Mouse (Mus musculus) kidney, postnatal 14 days (tissue): ENCODE data around the gene Rpl41.
"Not testable (repeated sequence)": the region's sequence is repeated elsewhere in the genome, so short reads cannot be mapped to it uniquely, and the experiment has no call there.

ENCODE experiments used
- DNase-seq: peaks from one replicate; pipeline ENCODE4 v3.0.0; 2022; ENCODE audit warnings: mixed read lengths

Rpl41 gene

DNA sequence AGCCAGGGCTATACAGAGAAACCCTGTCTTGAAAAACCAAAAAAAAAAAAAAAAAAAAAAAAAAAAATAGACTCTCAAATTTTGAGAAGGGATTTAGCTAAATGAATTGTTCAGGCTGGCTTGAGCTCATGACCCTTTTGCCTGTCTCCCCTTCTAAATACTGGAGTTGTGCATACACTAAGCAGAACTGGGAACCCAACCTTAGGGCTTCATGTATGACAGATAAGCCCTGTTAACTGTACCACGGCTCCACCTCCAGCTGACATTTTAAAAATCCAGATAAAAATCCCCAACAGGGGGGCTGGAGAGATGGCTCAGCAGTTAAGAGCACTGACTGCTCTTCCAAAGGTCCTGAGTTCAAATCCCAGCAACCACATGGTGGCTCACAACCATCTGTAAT, 6.5 kb upstream of the Rpl41 start:
- DNase-seq, result not testable (repeated sequence)

DNA sequence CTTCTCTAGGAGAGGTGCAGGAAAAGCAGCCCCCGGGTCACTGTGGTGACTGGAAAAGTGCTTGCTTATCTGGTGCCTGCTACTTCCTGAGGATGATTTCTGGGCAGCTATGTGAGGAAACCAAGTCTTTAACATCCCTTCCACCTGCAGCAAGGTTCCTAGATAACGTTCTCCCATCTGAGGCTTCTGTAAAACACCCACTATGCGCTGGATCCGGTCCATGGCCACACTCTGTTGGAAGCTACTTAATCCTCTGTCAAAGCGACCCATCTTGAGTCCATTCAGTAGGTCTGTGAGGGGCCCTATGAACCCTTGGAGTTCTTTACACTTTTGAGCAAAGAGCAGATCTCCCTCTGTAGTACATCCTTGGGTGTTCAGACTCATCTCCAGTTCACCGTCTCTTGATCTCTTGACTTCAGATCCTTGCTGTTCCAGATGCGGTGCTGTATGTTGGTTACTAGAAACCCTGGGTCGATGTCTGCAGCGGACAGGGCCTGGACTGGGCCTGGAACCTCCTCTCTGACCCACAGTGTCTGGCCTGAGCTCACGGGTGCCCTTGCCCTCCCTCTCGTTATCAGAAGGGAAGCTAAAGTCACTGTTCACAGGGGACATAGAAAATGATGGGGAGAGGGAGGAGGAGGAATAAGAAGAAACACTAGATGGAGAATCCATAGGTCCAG, 1.2 kb upstream of the Rpl41 start:
- not testable (repeated sequence) for DNase-seq

DNA sequence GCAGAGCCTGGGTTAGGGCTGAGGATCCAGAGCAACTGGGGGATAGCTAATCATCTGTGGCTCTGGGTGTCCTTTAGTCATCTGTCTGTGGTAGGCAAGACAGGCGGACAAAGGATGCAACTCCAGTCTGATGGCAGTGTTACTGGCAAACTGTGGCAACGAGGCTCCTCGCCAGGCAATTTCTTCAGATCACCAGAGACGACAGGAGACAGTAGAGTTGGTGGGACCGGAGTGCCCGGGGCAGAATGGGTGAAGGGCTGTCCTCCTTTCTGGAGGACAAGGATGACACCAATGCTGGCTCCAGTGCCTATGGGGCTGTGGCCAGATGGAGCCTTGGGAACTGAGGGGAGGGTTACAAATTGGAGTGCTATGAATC, 565 bp upstream of the Rpl41 start:
- DNase-seq, result not testable (repeated sequence)

DNA sequence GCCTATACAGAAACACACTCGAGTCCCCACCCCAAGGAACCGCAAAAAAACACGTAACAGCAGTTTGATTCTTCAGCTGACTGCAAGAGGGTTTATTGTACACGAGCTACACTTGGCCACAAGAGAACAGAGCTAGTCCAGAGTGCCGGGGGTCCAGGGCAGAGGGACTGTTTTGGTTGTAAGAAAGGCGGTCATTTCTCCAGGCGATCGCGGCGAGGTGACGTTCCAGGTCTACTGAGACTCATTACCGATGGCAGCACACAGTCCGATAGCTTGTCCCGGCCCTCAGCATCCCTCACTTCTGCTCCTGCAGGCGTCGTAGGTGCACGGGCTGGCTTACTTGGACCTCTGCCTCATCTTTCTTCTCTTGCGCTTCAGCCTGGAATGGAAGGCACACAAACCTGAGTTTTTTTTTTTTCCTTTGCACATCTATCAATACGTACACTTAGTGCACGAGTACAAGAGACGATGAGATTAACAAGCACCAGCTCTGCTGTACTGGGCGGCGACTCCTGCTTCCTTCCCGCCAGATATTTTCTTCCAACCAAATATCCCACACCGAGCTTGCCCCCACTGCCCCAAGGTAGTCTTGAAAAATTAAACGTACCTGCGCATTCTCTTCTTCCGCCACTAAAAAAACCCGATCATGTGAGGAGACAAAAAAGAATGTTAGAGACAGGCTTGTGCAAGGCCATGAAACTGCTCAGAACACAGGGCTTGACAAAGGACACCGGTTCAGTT, 884 bp downstream of the Rpl41 start:
- DNase-seq, result not testable (repeated sequence)

- DNase-seq, result peak; percentile 97
These were observed 1.6 kb downstream of the Rpl41 start, which contains the start of gene Zc3h10 for GRCm38 (mm10) chr10:128547361-128548032. Gene Zc3h10, minus strand, starts transcription at chr10:128547774.

DNA sequence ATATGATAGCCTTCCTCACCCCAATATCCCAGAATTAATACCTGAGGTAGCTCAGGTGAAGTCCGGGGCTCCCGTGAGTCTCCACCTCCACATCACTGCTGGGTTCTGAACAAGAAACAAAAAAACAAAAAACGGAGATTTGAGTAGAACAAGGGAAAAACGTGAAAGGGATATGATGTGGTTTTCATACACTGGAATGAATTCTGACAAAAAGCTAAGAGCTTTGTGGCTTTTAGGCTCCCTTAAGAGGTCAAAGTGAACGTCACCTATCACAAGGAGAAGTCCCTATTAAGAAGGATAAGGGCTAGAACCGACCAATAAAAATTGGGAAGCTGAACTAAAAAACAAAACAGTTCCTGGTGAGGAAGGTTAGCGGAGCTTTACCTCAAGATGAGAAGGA, 2.3 kb downstream of the Rpl41 start:
- DNase-seq, result no peak

- peak; percentile 51 for DNase-seq
These were observed 2.7 kb downstream of the Rpl41 start for GRCm38 (mm10) chr10:128546361-128546760.

DNA sequence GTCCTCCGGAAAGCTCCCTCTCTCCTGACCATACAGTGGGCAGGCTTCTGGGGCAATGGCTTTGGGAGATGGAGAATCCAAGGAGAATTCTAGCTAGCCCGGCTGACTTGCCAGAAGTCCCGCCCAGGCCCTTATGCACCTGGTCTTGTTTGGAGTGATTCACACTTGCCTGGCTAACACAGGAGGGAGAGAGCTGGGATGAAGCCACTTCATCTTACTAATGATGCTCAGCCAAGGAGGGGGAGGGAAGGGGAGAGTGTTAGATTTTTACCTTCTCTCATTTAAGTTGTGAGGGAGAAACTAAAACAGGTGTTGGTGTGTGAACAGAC, 3.6 kb downstream of the Rpl41 start:
- no peak for DNase-seq

DNA sequence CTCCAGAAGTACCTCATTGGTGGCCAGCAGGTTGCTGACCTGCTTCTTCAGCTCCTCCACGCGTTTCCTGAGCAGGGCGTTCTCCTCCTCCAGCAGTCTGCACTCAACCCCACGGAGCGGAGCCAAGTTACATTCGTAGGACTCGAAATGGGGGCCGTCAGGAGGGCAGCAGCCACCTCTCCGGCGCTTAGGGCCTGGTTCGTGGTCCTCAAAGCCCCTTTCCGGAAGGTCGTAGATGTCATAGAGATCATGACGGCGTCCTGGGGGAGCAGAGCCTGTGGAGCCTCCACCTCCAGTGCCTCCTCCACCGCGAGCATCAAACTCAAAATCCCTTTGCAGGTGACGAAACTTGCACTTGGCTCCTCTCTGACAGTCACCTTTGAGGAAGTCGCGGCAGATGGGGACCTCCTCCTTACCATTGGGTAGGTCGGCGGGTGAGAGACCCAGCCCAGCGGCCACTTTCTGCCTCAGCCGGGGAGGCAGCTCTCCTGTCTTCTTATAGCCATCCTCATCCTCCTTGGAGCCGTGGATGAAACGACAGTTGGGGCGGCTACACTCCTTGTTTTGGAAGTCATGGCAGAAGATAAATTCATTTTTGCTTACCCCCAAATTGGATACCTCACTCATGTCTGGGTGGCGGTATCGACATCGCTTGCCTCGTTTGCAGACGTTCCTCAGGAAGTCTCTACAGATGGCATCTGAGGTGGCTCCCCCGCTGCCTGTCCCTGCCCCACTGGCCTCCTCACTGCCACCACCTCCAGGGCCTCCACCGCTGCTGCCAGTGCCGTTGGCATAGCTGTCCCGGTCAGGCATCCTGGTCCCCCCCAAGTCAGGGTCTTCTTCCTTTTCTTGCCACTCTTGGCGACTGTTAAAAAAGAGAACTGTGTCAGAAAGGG, 4.2 kb downstream of the Rpl41 start:
- DNase-seq, result no peak

DNA sequence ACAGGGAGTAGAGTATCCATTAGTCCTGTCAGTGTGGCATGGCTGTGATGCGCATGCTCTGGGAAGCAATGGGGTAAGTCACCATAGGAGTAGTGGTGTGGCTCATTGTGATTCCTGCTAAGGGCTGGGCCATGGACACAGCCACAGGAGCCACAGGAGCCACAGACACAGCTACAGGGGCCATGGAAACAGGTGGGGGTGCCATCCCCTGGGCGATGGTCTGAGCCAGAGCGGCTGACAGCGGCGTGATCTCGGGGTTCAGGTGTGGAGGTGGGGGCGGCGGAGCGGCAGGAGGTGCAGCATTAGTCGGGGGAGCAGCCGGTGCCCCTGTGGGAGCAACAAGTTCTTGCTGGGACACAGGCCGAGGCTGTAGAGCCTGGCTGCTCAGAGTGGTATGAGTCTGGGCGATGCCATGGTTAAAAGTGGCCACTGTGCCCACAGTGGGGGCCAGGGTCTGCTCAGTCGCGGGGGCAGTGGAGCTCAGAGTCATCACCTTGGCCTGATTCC, 4.9 kb downstream of the Rpl41 start:
- DNase-seq, result no peak

GRCm38 (mm10) chr10:128543100-128543499, 6.0 kb downstream of the Rpl41 start:
- no peak for DNase-seq

DNA sequence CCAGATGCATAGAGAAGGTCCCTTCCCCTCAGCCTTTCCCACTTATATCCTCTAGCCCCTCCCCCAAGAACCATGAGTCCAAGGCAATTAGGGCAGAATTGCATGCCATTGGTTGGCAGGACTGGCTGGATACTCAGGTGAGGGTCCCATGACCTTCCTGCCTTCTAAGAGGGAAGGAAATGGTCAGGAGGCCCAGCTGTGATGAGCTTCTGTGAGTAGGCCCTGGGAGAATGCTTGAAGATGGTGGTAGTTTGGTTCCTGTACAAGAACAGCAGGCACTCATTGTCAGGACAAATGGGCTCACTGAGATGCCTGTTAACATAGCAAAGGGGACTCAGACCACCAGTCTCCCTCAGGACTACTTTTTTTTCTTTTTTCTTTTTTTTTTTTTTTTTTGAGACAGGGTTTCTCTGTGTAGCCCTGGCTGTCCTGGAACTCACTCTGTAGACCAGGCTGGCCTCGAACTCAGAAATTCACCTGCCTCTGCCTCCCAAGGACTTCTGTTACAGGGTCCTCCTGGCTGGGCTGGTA, 10.7 kb downstream of the Rpl41 start:
- DNase-seq, result no peak

- DNase-seq, result peak; percentile 92
These were observed 12.7 kb downstream of the Rpl41 start for GRCm38 (mm10) chr10:128536266-128536940.

- DNase-seq, result no peak
These were observed 13.4 kb downstream of the Rpl41 start for GRCm38 (mm10) chr10:128535624-128536265.

DNA sequence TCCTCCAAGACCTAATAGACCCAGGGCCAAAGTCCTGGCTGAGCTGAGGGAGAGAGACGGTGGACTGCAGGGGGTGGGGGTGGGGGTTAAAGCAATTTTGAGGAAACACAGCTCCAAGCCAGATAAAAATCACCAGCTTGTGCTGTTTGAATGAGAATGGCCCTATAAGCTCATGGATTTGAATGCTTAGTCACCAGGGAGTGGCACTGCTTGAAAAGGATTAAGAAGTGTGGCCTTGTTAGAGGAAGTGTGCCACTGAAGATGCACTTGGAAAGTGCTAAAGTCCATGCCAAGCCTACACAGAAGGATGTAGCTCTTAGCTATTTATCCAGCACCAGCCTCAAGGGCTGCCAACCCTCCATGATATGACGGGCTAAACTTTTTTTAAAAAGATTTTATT, 13.9 kb downstream of the Rpl41 start:
- no peak for DNase-seq

GRCm38 (mm10) chr10:128526366-128527356, 22.4 kb downstream of the Rpl41 start:
- DNase-seq, result no peak

- peak; percentile 96 for DNase-seq
These were observed 23.3 kb downstream of the Rpl41 start, which contains the start of gene Esyt1 for GRCm38 (mm10) chr10:128525671-128526308. Gene Esyt1, minus strand, starts transcription at chr10:128525871.

DNA sequence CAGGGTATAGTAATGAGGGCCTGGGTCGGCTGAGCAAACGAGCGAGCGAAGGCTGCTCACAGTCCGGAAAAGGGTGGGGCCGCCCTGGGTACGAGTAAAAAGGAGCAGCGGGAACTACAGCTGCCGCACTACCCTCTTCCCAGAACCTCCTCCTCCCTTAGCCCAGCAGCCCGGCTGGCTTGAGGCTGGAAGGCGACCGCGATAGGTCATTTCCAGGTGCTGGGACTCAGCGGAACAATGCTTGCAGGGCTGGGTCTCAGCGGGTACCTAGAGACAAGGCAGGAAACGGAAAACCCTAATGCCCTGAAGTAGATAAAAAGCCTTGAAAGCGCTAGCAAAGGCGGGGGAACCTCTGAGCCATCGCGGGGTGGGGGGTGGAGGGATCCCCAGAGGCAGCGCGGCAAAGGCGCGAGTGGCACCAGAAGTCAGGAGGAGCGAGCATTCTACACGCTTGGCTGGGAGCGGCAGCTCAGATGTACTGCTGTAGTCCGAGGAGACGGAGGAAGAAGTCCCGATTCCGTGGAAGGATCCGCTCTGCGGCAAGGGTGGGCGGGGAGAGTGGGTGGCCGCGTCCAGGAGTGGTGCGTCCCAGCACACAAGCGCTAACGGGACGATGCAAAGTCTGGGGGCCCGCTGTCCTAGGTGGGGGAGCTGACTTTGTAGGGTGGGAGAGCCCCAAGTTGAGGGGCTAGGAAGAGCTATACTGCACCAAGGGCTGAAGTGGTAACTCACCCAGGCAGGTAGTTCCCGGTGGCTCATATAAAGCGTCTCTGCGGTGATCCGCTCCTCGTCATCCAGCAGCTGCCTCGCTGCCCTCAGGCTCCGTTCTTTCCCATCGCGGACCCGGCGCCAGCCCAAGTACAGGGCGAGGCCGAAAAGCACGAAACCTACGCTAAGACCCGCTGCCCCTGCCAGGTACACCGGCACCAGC, 24.1 kb downstream of the Rpl41 start:
- DNase-seq, result peak; percentile 67
